8 mouse cellular contexts compared by ENCODE assay signal in genomic region chr2:181675454-181675853, GRCm38 (mm10). TPM values are rescaled to one million over a fixed set of nuclear protein-coding genes. Genes with fewer than 3 reads are reported as not detected.
A peak's percentile ranks its signal among the peaks of the same experiment; 100 is the strongest.
DNase-seq lines count a peak whose midpoint lies in the region; ATAC-seq lines count a peak whose summit lies in the region.

No protein-coding gene starts in this region.

- H3K4me1 ChIP-seq in embryonic facial prominence, embryonic 12.5 days: peaks cover 28% of the 10 kb centered on the region
- peaks cover 32% of the 10 kb centered on the region for H3K4me1 ChIP-seq in heart, embryonic 13.5 days
- peaks cover 47% of the 10 kb centered on the region for H3K4me1 ChIP-seq in kidney, embryonic 15.5 days
- H3K4me1 ChIP-seq in lung, embryonic 16.5 days (replicated peaks; ENCODE audit: control insufficient read depth, insufficient read depth, low read length): peaks cover 25% of the 10 kb centered on the region; the same call in 1 of the 2 replicates

- H3K4me3 ChIP-seq in embryonic facial prominence, embryonic 12.5 days: no peak overlapping the region
- peak overlapping the region; percentile 28 for H3K4me3 ChIP-seq in heart, embryonic 13.5 days
- H3K4me3 ChIP-seq in kidney, embryonic 15.5 days (replicated peaks): peak overlapping the region; percentile 31
- peak overlapping the region; percentile 28 for H3K4me3 ChIP-seq in lung, embryonic 16.5 days (ENCODE audit: low read length)

- peaks cover 37% of the 10 kb centered on the region for H3K27me3 ChIP-seq in embryonic facial prominence, embryonic 12.5 days
- peaks cover 46% of the 10 kb centered on the region for H3K27me3 ChIP-seq in heart, embryonic 13.5 days (replicated peaks)
- peaks cover 41% of the 10 kb centered on the region for H3K27me3 ChIP-seq in kidney, embryonic 15.5 days
- H3K27me3 ChIP-seq in lung, embryonic 16.5 days (ENCODE audit: control insufficient read depth, insufficient read depth, low read depth, low read length): peaks cover 26% of the 10 kb centered on the region

- peak overlapping the region; percentile 35 for H3K4me2 ChIP-seq in embryonic facial prominence, embryonic 12.5 days (replicated peaks)
- H3K4me2 ChIP-seq in heart, embryonic 13.5 days: peak overlapping the region; percentile 63
- peak overlapping the region; percentile 55 for H3K4me2 ChIP-seq in kidney, embryonic 15.5 days
- peak overlapping the region; percentile 59 for H3K4me2 ChIP-seq in lung, embryonic 16.5 days (ENCODE audit: low read depth, low read length)

- no peaks in the 10 kb centered on the region for H3K36me3 ChIP-seq in embryonic facial prominence, embryonic 12.5 days
- no peaks in the 10 kb centered on the region for H3K36me3 ChIP-seq in heart, embryonic 13.5 days
- H3K36me3 ChIP-seq in kidney, embryonic 15.5 days: no peaks in the 10 kb centered on the region
- no peaks in the 10 kb centered on the region for H3K36me3 ChIP-seq in lung, embryonic 16.5 days (ENCODE audit: control insufficient read depth, insufficient read depth, low read length)

- no peak overlapping the region for H3K27ac ChIP-seq in embryonic facial prominence, embryonic 12.5 days
- H3K27ac ChIP-seq in heart, embryonic 13.5 days (replicated peaks): peak overlapping the region; percentile 74
- H3K27ac ChIP-seq in kidney, embryonic 15.5 days: peak overlapping the region; percentile 77
- H3K27ac ChIP-seq in lung, embryonic 16.5 days (ENCODE audit: low read length): peak overlapping the region; percentile 82

- no peak overlapping the region for H3K9ac ChIP-seq in embryonic facial prominence, embryonic 12.5 days
- peak overlapping the region; percentile 63 for H3K9ac ChIP-seq in heart, embryonic 13.5 days
- H3K9ac ChIP-seq in kidney, embryonic 15.5 days: 0 out of 2 replicates have a peak overlapping the region, but pooled peaks have one; percentile 18
- peak overlapping the region; percentile 49 for H3K9ac ChIP-seq in lung, embryonic 16.5 days (ENCODE audit: low read length)

- no peak for ATAC-seq in embryonic facial prominence, embryonic 12.5 days (ENCODE audit: insufficient number of reproducible peaks, insufficient read depth, low FRiP score, low TSS enrichment)
- ATAC-seq in heart, embryonic 13.5 days (ENCODE audit: extremely low read depth, insufficient number of reproducible peaks, low FRiP score, low TSS enrichment): peak; percentile 12; the same call in 1 of the 2 replicates
- ATAC-seq in kidney, embryonic 15.5 days (replicated peaks; ENCODE audit: low FRiP score): peak; percentile 40
- ATAC-seq in lung, embryonic 16.5 days (ENCODE audit: low read depth): peak; percentile 55

- WGBS in embryonic facial prominence, embryonic 12.5 days: 4% methylated on average over 14 of the region's 14 CpGs
- 2% methylated on average over 14 of the region's 14 CpGs for WGBS in heart, embryonic 13.5 days
- WGBS in kidney, embryonic 15.5 days: 3% methylated on average over 14 of the region's 14 CpGs
- 3% methylated on average over 14 of the region's 14 CpGs for WGBS in lung, embryonic 16.5 days

- DNase-seq in urinary bladder, postnatal 14 days (ENCODE audit: low spot score): peak; percentile 57
- DNase-seq in urinary bladder, postnatal 10 days (ENCODE audit: low spot score): no peak
- DNase-seq in ovary, postnatal 14 days (ENCODE audit: low spot score): peak; percentile 51
- no peak for DNase-seq in c-Kit-positive CD71-positive TER-119-positive erythroid progenitor cells, embryonic 14.5 days (ENCODE audit: low spot score)

- no peaks in the 10 kb centered on the region for H3K9me3 ChIP-seq in embryonic facial prominence, embryonic 12.5 days
- H3K9me3 ChIP-seq in heart, embryonic 13.5 days: no peaks in the 10 kb centered on the region
- H3K9me3 ChIP-seq in kidney, embryonic 15.5 days (replicated peaks): no peaks in the 10 kb centered on the region
- H3K9me3 ChIP-seq in lung, embryonic 16.5 days (ENCODE audit: control insufficient read depth, low read length): no peaks in the 10 kb centered on the region

RNA-seq across cellular contexts. Expression of gene Sox18, which starts 4.0 kb away (rescaled TPM):
- 38.5 and 43.7 TPM in 2 replicates for polyA plus RNA-seq in embryonic facial prominence, embryonic 12.5 days (2016; fragmentation: Nextera tagmentation; extraction: Ambion mirVana)
- 34.7 and 36.1 TPM in 2 replicates for polyA plus RNA-seq in heart, embryonic 13.5 days (2015; fragmentation: Nextera tagmentation; extraction: Ambion mirVana)
- polyA plus RNA-seq in kidney, embryonic 15.5 days (2015; fragmentation: Nextera tagmentation; extraction: Ambion mirVana): 48.1 and 49.9 TPM in 2 replicates
- 84.1 and 84.8 TPM in 2 replicates for polyA plus RNA-seq in lung, embryonic 16.5 days (2015; fragmentation: Nextera tagmentation; extraction: Ambion mirVana)

RNA-seq across cellular contexts. Expression of gene Tcea2, which starts 4.7 kb away (rescaled TPM):
- polyA plus RNA-seq in embryonic facial prominence, embryonic 12.5 days (2016; fragmentation: Nextera tagmentation; extraction: Ambion mirVana): 29.5 and 31.0 TPM in 2 replicates
- 15.2 and 17.1 TPM in 2 replicates for polyA plus RNA-seq in heart, embryonic 13.5 days (2015; fragmentation: Nextera tagmentation; extraction: Ambion mirVana)
- 25.6 and 25.9 TPM in 2 replicates for polyA plus RNA-seq in kidney, embryonic 15.5 days (2015; fragmentation: Nextera tagmentation; extraction: Ambion mirVana)
- polyA plus RNA-seq in lung, embryonic 16.5 days (2015; fragmentation: Nextera tagmentation; extraction: Ambion mirVana): 19.3 and 19.7 TPM in 2 replicates

RNA-seq across cellular contexts. Expression of gene Rgs19, which starts 18.3 kb away (rescaled TPM):
- 74.9 and 81.9 TPM in 2 replicates for polyA plus RNA-seq in embryonic facial prominence, embryonic 12.5 days (2016; fragmentation: Nextera tagmentation; extraction: Ambion mirVana)
- polyA plus RNA-seq in heart, embryonic 13.5 days (2015; fragmentation: Nextera tagmentation; extraction: Ambion mirVana): 43.5 and 44.2 TPM in 2 replicates
- polyA plus RNA-seq in kidney, embryonic 15.5 days (2015; fragmentation: Nextera tagmentation; extraction: Ambion mirVana): 56.6 and 61.7 TPM in 2 replicates
- 59.8 and 63.4 TPM in 2 replicates for polyA plus RNA-seq in lung, embryonic 16.5 days (2015; fragmentation: Nextera tagmentation; extraction: Ambion mirVana)

RNA-seq across cellular contexts. Expression of gene Gm29797, which starts 18.6 kb away (rescaled TPM):
- 0.32 TPM in 1 of 2 replicates, not detected in the other for polyA plus RNA-seq in embryonic facial prominence, embryonic 12.5 days (2016; fragmentation: Nextera tagmentation; extraction: Ambion mirVana)
- polyA plus RNA-seq in heart, embryonic 13.5 days (2015; fragmentation: Nextera tagmentation; extraction: Ambion mirVana): 0.27 TPM in 1 of 2 replicates, not detected in the other
- 0.21 TPM in 1 of 2 replicates, not detected in the other for polyA plus RNA-seq in kidney, embryonic 15.5 days (2015; fragmentation: Nextera tagmentation; extraction: Ambion mirVana)
- polyA plus RNA-seq in lung, embryonic 16.5 days (2015; fragmentation: Nextera tagmentation; extraction: Ambion mirVana): 0.21 and 0.49 TPM in 2 replicates

RNA-seq across cellular contexts. Expression of gene Lkaaear1, which starts 22.8 kb away (rescaled TPM):
- not detected in 2 replicates for polyA plus RNA-seq in embryonic facial prominence, embryonic 12.5 days (2016; fragmentation: Nextera tagmentation; extraction: Ambion mirVana)
- polyA plus RNA-seq in heart, embryonic 13.5 days (2015; fragmentation: Nextera tagmentation; extraction: Ambion mirVana): not detected in 2 replicates
- polyA plus RNA-seq in kidney, embryonic 15.5 days (2015; fragmentation: Nextera tagmentation; extraction: Ambion mirVana): 0.22 TPM in 1 of 2 replicates, not detected in the other
- not detected in 2 replicates for polyA plus RNA-seq in lung, embryonic 16.5 days (2015; fragmentation: Nextera tagmentation; extraction: Ambion mirVana)

Comparison
In these comparisons a context has a peak if more than half of its experiments do, and no peak if none do; other contexts are left out.
1. DNase-seq: peak in urinary bladder, postnatal 14 days (single experiment) and ovary, postnatal 14 days (single experiment); none in urinary bladder, postnatal 10 days (single experiment) and c-Kit-positive CD71-positive TER-119-positive erythroid progenitor cells, embryonic 14.5 days (single experiment).
2. Peak in every context shown above with its lines, with median percentiles within 50 percentile points of each other: H3K4me2 ChIP-seq.